Mouse (Mus musculus) T-helper 1 cell (primary cell): ENCODE measurements around the gene Rhag.

Experiments
- in situ Hi-C: fragments of 300-600 bp; cut with MboI, MseI; formaldehyde crosslinking; loops from one replicate; pipeline ENCODE4 v1.15.1; 2025; ENCODE audit warnings: high pct_unique_total_duplicates

Gene Rhag

DNA sequence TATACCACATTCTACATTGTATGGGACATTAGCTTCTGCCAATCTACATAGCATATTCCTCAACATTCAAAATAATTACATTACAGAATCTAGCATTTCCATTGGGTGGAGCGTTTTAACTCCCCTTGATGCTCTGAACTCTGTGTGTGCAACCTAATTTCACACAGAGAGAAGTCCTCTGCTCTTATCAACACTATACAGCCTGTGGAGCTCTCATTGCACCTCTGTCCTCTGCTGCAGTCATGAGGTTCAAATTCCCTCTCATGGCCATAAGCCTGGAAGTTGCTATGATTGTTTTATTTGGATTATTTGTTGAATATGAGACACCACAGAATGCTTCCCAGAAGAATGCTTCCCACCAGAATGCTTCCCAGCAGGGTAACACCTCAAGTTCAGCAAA, at the start of gene Rhag:
TSS of gene Rhag (plus strand) at position 193 of the 400 bp plus-strand sequence.
- in situ Hi-C loops, result loop anchor here (25.0 kb wide), 1 partner anchor 624 kb away; no protein-coding TSS in a partner anchor

DNA sequence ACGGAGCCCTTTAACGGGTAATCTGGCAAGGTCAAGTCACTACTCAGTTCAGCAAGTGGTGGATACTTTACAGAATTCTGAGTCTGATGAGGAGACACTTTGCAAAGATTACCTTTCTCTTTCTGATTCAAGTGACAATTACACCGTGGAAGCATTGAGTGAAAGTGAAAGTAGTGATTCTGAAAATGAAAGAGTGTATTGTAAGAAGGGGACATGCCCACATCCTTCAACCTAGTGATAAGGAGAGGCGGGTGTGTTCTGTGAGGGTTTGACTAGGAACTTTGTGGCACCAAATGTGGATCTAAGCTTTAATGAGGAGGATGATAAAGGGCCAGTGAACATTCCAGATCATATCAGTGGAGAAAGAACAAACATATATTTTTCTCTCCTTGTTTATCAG, 47.3 kb upstream of the Rhag start:
- in situ Hi-C loops, result no loop called here

DNA sequence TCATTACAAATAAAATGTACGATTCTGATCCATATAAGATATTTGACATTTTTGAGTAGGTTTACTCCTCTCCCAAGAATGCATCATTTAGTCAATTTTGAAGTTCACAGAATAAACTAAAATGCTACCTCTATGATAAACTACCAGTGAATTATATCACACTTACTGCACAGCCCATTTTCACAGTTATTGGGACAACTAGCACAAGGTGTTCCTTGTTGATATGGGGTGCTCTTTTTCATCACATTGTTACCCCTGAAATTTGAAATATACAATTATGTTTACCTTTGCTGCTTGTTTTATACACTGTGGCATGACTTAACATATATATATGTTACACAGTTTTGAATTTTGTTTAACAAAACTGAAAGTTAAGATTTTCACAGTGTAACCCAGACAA, 43.8 kb upstream of the Rhag start:
- in situ Hi-C loops, result no loop called here

DNA sequence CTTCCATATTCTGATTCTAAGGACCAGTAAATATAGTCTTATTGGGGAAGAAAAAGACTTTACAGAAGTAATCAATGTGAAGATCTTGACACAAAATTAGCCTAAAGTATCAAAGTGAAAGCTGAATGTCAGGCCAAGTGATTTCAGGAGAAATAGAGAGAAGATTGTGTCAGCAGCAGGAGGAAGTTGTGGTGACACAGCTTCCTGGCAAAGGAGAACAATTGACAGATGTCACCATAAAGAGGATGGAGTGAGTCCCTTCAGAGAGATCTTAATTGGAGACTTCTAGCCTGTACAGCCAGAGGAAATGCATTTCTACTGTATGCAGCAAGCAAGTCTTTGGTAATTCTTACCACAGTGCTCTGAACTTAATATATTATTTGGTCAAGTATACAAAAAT, 21.0 kb upstream of the Rhag start:
- in situ Hi-C loops, result no loop called here

DNA sequence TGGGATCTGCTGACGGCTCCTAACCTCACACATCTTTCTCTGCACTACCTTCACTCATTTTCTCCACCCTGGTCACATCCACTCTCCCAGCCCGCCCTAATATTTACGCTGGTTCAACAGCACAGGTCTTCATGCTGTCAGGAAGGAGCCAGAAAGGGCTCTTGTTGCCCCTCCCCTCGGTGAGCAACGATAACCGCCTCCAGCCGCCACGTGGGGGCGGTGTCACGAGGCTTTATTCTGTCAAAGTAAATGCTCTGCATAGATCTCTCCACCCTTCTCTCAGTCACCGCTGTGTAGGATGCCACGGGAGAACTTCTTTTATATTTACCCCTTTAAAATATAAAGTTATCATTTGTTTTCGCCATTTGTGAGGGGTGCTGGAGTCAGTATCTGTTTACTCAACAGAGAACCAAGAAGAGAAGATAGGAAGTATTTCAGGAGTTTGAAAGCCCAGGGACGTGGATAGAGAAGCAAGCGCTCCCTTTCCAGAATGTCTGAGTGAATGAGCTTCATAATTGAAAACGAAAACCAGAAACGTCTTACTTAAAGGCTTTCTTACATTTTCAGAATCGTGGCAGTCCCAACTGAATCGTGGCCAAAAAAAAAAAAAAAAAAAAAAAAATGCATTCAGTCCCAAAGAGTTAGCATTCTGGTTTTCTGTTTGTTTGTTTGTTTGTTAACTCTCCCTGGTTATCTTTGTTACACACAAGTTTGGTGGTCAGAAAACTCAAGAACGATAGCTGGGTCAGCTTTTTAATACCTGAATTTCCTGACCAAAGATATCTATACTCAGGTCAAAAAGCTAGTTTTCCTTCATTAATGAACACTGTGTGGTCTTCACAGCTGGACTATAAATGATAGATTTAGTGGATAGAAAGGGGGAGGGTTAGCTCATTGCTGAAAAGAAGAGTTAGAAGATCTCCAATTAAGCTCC, 16.7 kb upstream of the Rhag start:
- in situ Hi-C loops, result no loop called here

DNA sequence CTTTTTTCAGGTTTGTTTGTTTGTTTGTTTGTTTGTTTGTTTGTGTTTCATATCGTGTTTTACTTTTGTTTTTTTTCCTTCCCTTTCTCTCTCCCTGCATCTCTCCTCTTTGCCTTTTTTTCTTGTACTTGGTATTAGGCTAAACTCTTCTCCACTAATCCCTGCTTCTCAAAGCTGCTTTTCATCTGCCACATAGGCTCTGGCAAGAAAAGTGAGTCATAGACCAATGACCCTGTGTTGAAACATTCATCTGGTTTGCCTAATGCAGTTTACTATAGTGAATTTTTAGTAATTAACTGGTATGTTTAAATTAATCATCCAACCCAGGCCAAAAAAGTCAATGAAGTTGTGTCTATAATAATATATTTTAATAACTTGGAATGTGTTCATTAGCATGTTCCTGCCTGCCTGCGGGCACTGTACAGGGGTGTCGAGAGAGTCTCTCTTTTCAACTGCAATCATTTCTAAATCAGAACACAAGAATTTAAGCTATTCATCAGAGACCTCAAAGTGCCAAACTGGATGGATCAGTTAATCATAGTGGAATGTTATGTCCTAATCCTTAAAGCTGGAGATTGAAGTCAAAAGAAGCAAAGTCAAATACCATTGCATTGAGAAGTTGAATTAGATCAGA, 8.1 kb upstream of the Rhag start:
- in situ Hi-C loops, result loop anchor here (25.0 kb wide), 1 partner anchor 616 kb away; no protein-coding TSS in a partner anchor

DNA sequence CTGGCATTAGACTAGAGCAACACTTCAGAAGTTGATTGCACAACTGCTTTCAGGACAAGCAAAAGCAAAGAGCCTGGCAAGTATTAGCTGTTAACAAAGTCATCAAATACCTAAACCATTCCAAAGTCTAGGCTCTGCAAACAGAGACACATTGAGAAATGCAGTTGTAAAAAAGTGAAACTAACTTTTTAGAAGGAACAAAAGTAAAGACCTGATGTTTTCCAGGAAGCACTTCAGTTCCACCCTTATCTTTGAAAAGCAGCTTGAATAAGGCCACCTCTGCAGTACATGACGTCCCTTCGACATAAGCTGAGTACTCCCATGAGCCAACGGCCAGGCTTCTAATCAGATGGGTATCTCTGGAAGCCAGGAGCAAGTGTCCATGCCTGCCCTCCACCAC, 4.4 kb upstream of the Rhag start:
- in situ Hi-C loops, result loop anchor here (25.0 kb wide), 1 partner anchor 619 kb away; no protein-coding TSS in a partner anchor

DNA sequence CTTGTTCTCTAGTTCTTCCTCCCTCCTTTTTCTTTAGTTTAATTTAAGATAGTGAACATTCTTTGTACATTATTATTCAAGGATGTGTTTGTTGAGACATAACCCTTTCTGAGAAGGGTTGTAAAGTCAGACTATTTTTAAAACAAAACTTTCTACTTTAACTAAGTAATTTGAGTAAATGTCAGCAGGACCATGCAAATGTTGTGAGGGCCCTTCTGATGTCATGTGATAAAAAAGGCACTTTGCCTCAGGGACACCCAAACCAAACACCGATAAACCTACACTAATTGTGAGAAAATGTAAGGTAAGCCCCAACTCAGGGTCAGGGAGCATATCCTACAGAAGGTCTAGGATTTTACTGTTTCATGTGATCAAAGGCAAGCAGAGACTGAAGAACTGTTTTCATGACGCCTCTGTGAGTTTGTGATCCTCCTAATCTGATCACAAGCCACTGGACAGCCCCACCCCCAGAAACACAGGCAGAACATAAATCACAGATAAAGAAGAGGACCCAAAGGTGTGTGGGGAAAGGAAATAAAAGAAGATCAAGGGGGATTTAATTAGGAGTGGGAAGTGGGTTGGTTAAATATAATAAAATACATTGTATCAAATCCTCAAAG, 3.9 kb upstream of the Rhag start, which contains the start of gene Crisp2:
TSS of gene Crisp2 (minus strand) at position 51 of the 620 bp plus-strand sequence.
- in situ Hi-C loops, result loop anchor here (25.0 kb wide), 1 partner anchor 620 kb away; no protein-coding TSS in a partner anchor

DNA sequence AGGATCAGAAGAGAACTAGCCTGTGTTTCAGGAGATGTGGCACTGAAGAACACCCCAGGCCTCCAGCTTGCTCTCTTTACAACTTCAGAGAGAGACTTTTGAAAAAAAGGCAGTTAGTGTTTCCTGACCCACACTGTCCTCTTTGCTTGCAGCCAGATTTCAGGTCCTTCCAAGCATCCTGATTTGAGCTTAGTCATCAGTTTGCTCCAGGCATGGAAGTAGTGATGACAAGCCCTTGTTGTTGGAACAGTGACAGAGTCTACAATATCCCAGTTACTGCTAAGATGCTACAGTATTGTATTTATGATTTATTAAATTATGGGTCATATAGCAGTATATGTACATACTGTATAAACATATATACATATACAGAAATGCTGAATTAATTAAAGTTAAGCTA, 2.9 kb upstream of the Rhag start:
- in situ Hi-C loops, result loop anchor here (25.0 kb wide), 1 partner anchor 621 kb away; no protein-coding TSS in a partner anchor

DNA sequence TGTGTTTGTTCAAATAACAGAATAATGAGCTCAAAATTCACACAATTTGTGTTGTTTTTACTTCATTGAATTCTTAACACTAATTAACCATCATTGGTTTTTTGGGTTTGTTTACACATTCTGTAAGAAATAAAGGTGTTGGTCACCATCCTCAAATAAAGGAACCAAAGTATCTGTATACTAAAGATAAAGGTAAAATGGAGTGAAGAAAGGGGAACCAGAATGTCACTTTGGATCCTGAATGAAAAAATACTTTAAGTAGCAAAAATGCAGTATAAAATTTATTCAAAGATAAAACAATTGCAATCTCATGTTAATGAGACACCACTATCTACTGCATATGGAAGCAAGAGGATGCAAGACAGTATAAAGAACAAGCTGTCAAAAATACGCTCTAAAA, 634 bp downstream of the Rhag start:
- in situ Hi-C loops, result loop anchor here (25.0 kb wide), 1 partner anchor 624 kb away; no protein-coding TSS in a partner anchor

DNA sequence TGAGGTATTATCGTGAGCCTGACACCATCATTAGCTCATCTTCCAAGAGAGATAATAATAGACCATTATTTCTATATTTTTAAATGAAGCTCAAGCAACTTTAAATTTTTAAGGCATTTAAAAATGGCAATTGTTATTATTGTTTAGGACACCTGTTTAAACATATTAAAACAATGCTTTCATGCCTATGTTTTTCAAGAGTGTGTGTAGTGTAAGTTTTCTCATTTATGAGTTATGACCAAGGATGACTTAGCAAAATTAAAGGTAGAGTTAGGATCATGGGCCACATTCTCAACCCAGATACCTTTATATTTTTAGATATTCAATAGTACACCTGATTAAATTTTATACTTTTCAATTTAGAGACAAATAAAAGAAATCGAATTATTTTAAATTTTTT, 1.3 kb downstream of the Rhag start:
- in situ Hi-C loops, result loop anchor here (25.0 kb wide), 1 partner anchor 625 kb away; no protein-coding TSS in a partner anchor

DNA sequence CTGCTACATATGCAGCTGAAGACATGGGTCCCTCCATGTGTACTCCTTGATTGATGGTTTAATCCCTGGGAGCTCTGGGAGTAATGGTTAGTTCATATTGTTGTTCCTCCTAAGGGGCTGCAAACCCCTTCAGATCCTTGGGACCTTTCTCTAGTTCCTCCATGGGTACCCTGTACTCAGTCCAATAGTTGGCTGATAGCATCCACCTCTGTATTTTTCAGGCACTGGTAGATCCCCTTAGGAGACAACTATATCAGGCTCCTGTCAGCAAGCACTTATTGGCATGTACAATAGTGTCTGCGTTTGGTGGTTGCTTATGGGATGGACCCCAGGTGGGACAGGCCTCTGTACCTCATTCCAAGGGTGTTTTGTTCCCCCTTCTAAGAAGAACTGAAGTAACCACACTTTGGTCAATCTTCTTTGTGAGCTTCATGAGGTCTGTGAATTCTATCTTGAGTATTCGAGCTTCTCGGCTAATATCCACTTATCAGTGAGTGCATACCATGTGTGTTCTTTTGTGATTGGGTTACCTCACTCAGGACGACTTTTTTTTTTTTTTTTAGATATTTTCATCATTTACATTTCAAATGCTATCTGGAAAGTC, 6.5 kb downstream of the Rhag start:
- in situ Hi-C loops, result loop anchor here (25.0 kb wide), 1 partner anchor 630 kb away; no protein-coding TSS in a partner anchor

DNA sequence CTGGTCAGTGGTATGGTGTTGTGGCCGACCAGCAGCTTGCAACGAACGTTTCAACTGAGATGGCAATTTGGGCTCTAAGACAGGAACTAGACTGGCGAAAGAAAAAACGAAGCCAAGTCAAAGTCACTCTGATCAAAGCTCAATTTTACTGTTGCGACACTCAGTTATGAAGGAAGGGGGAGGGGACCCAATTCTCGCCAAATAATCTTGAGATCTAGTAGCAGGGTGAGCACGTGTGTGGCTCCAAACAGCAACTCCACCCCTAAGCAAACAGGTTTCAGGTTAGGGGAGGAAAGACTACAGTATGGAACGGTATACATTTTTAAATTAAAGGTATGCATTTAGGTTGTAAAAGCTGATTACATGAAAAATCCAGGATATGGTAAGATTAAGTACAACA, 10.6 kb downstream of the Rhag start:
- in situ Hi-C loops, result loop anchor here (25.0 kb wide), 1 partner anchor 634 kb away; no protein-coding TSS in a partner anchor

DNA sequence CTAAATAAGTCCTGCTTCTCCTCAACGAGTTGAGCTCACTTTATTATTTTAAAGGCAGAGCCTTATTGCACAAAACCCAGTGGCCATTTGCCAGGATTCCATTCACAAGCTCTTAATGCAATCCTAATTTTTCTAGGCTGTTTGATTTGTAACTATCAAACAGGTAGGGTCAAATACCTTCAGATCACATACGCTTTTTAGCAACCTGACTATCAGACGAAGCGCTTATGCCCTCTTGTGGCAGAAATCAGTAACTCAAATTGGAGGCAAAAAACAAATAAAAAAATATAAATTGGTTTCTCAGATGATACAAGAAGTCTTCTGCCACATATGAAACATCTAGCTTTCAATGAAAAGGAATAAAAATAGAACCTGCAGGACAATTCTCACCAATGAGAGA, 12.9 kb downstream of the Rhag start:
- in situ Hi-C loops, result loop anchor here (25.0 kb wide), 1 partner anchor 637 kb away; no protein-coding TSS in a partner anchor

DNA sequence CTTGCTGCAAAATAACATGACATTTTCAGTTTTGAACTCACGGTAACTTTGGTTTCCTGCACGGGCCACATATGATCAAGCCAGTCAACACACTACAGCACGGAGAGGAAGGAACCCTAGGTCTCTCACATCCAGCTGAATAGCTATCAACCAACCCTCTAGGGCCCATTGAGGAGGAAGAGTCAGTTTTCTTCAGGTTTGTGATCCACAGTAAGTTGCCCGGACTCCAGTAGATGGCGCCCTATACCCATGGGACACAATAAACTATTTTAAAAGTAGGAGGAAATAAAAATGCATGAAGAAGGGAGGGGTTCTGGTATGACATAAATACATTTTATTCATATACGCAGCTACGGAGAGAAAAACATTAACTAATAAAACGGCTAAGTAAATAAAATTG, 13.6 kb downstream of the Rhag start:
- in situ Hi-C loops, result loop anchor here (25.0 kb wide), 1 partner anchor 637 kb away; no protein-coding TSS in a partner anchor

DNA sequence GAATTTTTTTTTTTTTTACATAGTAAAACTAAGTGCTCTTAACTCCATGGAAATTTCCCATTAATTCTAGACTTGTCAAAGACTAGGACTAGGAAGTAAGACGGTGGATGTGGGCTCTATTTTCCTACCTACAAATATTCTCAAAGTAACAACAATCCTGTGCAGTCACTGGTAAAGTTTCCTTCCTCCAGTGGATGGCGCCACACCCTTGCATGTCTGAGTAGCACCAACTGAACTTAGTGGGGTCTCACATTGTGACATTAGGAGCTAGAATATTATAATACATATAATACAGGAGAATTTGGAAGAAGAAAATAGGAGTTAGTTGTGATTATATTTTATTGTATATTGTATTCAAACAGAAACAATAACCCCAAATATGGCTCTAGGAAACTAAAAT, 20.9 kb downstream of the Rhag start:
- in situ Hi-C loops, result no loop called here

DNA sequence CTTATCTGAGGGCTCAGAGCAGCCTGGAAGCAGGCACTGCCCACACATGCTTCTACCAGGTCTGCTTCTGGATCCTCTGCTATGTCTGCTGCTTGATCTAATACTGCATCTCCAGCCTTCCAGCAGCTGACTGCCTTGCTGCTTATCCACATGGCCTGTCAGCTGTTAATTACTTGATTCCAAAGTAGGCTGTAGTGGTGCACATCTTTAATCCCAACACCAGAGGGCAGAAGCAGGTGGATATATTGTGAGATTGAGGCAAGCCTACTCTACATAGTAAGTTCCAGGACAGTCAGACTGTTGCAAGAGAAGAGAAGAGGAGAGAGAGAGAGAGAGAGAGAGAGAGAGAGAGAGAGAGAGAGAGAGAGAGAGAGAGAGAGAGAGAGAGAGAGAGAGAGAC, 26.4 kb downstream of the Rhag start:
- in situ Hi-C loops, result no loop called here

DNA sequence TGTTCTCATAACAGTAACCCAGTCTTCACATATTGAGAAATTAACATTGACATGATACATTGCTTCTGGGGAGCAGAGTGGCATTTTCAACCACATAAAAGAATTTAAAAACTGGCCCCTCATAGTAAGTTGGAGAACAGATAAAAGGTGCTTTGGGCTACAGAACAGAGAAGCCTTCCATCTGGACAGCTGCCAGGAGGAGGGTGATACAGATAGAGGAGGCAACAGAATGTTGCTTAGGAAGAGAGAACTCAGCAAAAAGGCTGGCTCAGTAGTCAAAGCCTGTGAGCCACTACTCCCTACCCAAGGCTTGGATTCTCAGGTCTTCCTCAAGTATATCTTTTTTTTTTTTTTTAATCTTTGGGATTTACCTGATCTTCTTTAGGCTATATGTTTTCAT, 44.1 kb downstream of the Rhag start:
- in situ Hi-C loops, result no loop called here

DNA sequence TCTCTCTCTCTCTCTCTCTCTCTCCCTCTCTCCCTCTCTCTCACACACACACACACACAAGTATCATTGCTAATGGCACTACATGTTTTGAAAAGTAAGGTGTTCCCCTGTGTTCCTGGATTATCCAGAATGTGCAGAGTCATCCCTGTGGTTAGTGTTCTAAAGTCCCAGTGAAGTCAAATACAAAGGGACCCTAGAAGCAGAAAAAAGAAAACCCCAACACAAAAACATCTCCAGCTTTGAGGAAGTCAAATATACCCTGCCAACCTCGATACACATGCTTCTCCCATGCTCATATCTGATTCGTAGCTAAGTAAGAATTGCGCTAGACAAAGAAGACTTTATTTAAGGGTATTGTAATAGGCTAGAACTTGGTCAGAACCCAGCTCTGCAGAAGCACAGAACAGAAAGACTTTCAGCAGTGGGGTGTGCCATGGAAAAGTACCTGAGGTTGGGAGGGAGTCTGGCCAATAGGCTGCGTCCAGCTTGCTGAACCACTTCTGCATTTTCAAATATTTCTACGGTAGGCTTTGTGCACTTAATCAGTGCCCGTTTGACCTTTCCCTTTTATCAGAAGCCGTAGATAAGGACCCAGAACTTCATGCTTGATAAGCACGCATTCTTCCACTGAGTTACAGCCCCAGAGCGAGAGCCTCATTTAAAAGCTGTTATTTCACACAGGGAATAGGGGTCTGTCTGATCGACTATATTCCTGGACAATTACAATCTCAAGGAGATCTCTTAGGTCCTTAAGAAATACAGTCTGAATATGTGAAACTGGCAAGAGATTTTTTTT, 58.2 kb downstream of the Rhag start:
- in situ Hi-C loops, result no loop called here

DNA sequence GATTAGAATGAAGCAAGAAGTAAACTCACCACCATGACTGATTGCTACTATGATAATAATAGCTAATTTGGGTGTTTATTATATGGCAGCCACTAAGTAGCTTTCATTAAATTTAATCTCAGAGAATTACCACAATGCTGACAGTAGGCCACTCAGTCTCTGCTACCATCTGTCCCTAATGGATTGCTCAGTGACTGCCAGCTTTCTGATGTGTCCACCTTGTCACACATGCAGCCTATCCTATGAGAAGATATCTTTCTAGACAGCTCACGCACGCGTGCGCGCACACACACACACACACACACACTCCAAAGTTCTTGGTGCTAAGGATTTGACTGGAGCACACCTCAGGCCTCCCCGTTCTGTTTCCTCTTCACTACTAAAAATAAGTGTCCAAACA, 61.7 kb downstream of the Rhag start:
- in situ Hi-C loops, result no loop called here
